Mouse (Mus musculus) lung, adult 2 months (tissue): Measurements from ENCODE around the gene Ralb.

ENCODE experiments used
- CTCF ChIP-seq: fragments of 200-500 bp; IDR thresholded peaks from 2 replicates; pipeline ENCODE4 v1.5.1; 2011; ENCODE audit warnings: mild to moderate bottlenecking, low read length, control low read depth; ENCODE audit not compliant: insufficient read depth
- POLR2A ChIP-seq: fragments of 200-500 bp; IDR thresholded peaks from 2 replicates; pipeline ENCODE4 v1.6.1; 2011; ENCODE audit warnings: low read depth, mild to moderate bottlenecking, control low read depth, low read length, borderline replicate concordance; ENCODE audit errors: extremely low read depth

- TF ChIP-seq CTCF, result no peak
- no peak for TF ChIP-seq POLR2A
Measured at GRCm38 (mm10) chr1:119518786-119519185, 14.2 kb upstream of the Ralb start.
